Mouse (Mus musculus): ENCODE measurements around the gene 4931406C07Rik. TPM values are rescaled to one million over a fixed set of nuclear protein-coding genes. Genes with fewer than 3 reads are reported as not detected.
"Not testable (repeated sequence)": the region's sequence is repeated elsewhere in the genome, so short reads cannot be mapped to it uniquely, and the experiment has no call there.

Gene 4931406C07Rik
- polyA plus RNA-seq (2012; ENCODE audit: insufficient read depth, insufficient read length, missing spikeins) = 38.9 and 43.8 TPM in 2 replicates

DNA sequence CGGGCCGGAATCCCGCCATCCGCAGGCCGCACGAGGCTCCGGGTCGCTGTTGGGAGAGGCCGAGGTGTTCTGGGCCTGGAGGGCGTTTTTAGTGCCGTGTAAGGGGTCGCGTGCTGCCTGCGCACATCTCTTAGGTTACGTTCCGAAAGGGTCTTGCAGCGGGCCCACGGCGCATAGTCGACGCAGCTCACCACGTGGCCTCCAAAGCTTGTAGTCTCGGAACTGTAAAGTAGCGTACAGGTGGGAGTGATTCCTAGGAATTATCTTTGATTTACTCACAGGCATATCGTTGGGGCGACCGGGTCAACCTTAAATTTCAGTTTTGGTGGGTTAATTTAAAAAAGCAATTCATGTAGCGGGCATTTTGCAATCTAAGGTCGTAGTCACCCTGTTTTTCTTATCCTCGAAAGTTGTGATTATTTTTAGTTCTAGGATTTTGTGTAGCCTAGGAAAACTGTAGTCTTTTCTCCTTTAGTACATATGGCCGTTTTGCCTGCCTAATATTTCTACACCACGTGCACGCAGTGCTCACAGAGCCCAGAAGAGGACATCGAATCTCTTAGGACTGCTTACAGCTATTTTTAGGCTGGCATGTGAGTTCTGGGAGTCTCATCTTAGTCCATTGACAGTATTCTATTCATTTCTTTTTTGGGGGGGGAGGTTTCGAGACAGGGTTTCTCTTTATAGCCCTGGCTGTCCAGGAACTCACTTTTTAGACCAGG lies at the start of gene 4931406C07Rik:
Gene 4931406C07Rik (minus strand): TSS at position 51 of the 722 bp plus-strand sequence.
- H3K27ac ChIP-seq (ENCODE audit: insufficient read depth, low read depth, low read length) = peak within 1 kb of the TSS; percentile 83
- H3K4me3 ChIP-seq (ENCODE audit: insufficient read depth, low read length) = peak within 1 kb of the TSS; percentile 98
- H3K4me1 ChIP-seq (ENCODE audit: control insufficient read depth, insufficient read depth, low read length) = peaks cover 16% of the 10 kb centered on the region
- no peak for TF ChIP-seq CTCF (IDR thresholded peaks at IDR 0.05; ENCODE audit: low read depth, low read length)
- TF ChIP-seq POLR2A (IDR thresholded peaks at IDR 0.05; ENCODE audit: borderline replicate concordance, low read depth, low read length) = no peak

DNA sequence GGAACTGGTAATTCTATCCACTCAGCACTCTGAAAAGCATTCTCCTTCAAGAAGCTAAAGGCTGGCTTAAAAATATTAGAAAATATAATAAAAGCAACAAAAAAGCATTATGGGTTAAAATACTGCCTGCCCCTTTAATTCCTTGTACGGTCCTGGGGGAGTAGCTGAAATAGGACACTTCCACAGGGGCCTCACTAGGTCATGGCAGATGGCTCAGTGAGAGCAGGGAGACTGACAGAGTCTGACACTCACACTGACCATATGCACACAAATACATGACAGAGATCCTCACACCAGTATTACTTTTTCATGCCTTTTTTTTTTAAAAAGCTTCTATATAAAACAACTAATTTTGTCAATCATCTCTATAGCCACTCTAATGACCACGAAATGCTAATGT lies 43.7 kb upstream of the 4931406C07Rik start:
- TF ChIP-seq CTCF (IDR thresholded peaks at IDR 0.05; ENCODE audit: low read depth, low read length) = no peak
- TF ChIP-seq POLR2A (IDR thresholded peaks at IDR 0.05; ENCODE audit: borderline replicate concordance, low read depth, low read length) = no peak
- no peak overlapping the region for H3K4me3 ChIP-seq (ENCODE audit: insufficient read depth, low read length)
- no peak overlapping the region for H3K27ac ChIP-seq (ENCODE audit: insufficient read depth, low read depth, low read length)
- H3K4me1 ChIP-seq (ENCODE audit: control insufficient read depth, insufficient read depth, low read length) = peaks cover 4% of the 10 kb centered on the region; the same call in 1 of the 2 replicates

DNA sequence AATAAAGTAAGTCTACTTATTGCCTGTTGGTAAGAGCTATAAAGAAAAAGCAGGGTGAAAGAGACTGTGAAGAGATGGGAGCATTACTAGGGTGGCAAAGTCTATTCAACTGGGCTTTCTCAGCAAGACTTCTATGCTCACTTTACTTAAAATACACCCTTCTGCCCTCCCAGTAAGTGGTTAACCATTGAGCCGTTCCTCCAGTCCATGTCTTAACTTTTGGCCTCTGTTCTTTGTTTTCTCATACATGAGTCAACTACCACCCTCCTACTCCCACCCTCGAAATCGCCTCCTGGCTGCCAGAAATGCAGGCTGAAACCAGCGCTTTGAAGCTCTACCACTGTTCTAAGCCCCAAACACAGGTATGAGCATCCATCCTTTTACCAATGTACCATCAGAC lies 31.5 kb upstream of the 4931406C07Rik start:
- Histone ChIP-seq H3K27ac (ENCODE audit: insufficient read depth, low read depth, low read length) (no peak overlapping the region), H3K4me1 (ENCODE audit: control insufficient read depth, insufficient read depth, low read length) (no peaks in the 10 kb centered on the region), H3K4me3 (ENCODE audit: insufficient read depth, low read length) (no peak overlapping the region)
- TF ChIP-seq POLR2A (IDR thresholded peaks at IDR 0.05; ENCODE audit: borderline replicate concordance, low read depth, low read length) = no peak
- no peak for TF ChIP-seq CTCF (IDR thresholded peaks at IDR 0.05; ENCODE audit: low read depth, low read length)

DNA sequence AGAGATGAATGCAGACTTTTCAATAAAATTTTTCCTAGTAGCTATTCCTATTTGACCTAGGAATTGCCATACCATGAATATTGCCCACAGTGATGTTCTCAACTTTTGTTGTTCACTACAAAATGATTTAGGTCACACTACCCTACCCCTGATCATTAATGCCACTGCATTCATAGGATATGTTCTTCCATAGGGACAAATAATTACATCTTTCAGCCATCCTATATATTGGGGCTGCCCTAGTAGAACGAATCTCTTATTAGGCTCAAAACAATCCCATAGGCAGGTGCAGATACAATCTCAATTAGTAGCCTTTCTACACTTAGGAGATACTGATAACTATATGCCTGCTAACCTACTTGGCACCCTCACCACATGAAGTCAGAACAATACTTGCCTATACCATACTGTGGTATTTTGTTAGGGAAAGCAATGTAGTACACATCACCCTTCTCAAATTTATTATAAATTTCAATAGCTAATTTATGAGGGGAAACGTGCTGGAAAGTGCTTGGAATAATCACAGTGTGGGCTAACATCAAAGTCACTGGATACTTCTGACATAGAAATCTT lies 12.0 kb upstream of the 4931406C07Rik start:
- Histone ChIP-seq H3K4me3 (ENCODE audit: insufficient read depth, low read length) (no peak overlapping the region), H3K4me1 (ENCODE audit: control insufficient read depth, insufficient read depth, low read length) (no peaks in the 10 kb centered on the region), H3K27ac (ENCODE audit: insufficient read depth, low read depth, low read length) (no peak overlapping the region)
- no peak for TF ChIP-seq CTCF (IDR thresholded peaks at IDR 0.05; ENCODE audit: low read depth, low read length)
- no peak for TF ChIP-seq POLR2A (IDR thresholded peaks at IDR 0.05; ENCODE audit: borderline replicate concordance, low read depth, low read length)

DNA sequence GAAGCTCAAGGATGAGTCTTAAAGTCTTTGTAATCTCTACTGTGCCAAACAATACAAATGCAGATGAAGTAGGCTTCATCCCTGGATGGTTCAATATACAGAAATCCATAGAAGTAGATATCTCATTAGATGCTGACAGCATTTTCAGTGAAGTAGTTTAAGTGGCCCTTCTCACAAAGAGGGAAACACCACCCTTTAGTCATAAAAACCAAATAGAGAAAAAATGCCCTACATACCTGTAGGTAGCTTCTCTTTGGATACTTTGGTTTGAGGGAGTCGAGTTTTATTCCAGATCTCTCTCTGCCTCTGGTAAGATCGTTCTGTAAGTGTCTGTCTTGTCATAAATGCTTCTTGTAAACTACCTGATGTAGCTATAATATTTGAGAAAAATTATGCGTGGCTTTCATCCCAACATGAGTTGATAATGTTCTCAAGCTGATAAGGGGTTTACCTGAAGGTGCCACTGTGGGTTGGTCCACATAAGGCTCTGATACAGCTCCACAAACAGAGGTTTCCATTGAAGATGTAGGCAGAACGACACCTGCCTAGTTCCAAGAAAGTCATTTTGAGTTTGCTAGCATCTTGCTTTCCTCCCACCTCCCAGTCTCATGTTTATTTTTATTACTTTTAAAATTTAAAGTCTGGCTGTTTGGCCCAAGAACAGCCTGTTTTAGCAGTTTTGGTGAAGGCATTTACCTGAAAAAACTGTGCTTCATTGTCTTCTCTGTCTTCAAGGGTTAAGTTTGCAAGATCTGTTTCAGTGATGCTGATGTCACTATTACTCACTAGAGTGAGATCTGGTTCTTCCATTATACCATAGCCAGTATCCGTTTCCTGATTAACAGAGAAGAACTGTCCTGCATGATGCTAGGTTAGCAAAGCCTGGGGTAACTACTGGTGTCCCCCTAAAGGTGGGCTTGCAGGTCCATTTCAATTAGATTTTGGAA lies 11.2 kb upstream of the 4931406C07Rik start:
- no peak for TF ChIP-seq POLR2A (IDR thresholded peaks at IDR 0.05; ENCODE audit: borderline replicate concordance, low read depth, low read length)
- no peak for TF ChIP-seq CTCF (IDR thresholded peaks at IDR 0.05; ENCODE audit: low read depth, low read length)
- no peak overlapping the region for H3K4me3 ChIP-seq (ENCODE audit: insufficient read depth, low read length)
- H3K4me1 ChIP-seq (ENCODE audit: control insufficient read depth, insufficient read depth, low read length) = no peaks in the 10 kb centered on the region
- H3K27ac ChIP-seq (ENCODE audit: insufficient read depth, low read depth, low read length) = no peak overlapping the region

DNA sequence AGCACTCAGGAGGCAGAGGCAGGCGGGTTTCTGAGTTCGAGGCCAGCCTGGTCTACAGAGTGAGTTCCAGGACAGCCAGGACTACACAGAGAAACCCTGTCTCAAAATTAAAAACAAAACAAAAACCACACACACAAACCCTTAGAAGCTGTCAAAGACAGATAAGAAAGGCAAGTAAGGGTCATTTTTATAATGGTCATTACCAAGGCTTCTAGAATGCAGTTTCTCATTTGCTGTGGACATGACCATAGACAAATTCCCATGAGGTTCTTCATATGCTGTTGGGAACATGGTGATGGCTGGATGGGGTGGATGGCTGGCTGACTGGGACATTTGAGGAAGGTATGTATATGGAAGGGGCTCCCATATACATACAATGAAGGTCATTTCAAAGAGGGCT lies 10.0 kb upstream of the 4931406C07Rik start:
- not testable (repeated sequence) for H3K4me3 ChIP-seq (ENCODE audit: insufficient read depth, low read length); H3K27ac ChIP-seq (ENCODE audit: insufficient read depth, low read depth, low read length); H3K4me1 ChIP-seq (ENCODE audit: control insufficient read depth, insufficient read depth, low read length)

DNA sequence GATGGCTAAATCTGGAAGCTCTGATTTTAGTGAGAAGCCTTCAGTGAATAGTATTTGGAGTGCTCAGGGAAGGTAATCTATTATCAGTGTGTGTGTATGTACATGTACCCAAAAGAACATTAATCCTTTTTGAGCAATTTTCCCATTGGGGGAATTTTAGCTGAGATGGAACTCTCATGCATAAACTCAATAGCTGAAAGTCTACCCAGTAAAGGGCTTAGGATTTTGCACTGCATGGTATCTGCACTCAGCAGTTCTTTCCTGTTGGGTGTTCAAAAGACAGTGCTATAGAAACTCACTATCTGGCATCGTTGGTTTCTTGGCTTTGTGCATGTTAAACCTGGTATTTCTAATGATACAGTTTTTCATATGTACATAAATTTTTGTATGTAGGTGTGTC lies 8.4 kb upstream of the 4931406C07Rik start:
- TF ChIP-seq CTCF (IDR thresholded peaks at IDR 0.05; ENCODE audit: low read depth, low read length) (no peak), POLR2A (IDR thresholded peaks at IDR 0.05; ENCODE audit: borderline replicate concordance, low read depth, low read length) (no peak)
- H3K4me1 ChIP-seq (ENCODE audit: control insufficient read depth, insufficient read depth, low read length) = no peaks in the 10 kb centered on the region
- no peak overlapping the region for H3K27ac ChIP-seq (ENCODE audit: insufficient read depth, low read depth, low read length)
- no peak overlapping the region for H3K4me3 ChIP-seq (ENCODE audit: insufficient read depth, low read length)

DNA sequence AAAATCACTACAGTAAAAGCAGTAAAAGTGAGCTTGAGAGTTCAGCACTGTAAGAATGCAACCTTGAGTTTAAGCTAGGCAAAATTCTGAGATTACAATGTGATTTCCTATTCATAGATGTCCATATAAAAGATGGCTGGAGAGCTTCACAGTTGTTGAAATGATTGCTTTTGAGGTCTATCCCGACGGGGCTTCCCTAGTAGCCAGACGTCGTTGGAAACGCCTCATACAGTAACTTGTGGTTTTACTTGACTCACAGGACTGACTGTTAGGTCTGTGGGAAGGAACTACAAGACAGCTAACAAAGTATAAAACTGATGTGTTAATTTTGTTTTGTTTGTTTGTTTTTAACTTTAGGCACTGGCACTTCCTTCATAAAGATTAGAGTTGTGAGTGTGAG lies 7.4 kb upstream of the 4931406C07Rik start:
- TF ChIP-seq CTCF (IDR thresholded peaks at IDR 0.05; ENCODE audit: low read depth, low read length) (no peak), POLR2A (IDR thresholded peaks at IDR 0.05; ENCODE audit: borderline replicate concordance, low read depth, low read length) (no peak)

DNA sequence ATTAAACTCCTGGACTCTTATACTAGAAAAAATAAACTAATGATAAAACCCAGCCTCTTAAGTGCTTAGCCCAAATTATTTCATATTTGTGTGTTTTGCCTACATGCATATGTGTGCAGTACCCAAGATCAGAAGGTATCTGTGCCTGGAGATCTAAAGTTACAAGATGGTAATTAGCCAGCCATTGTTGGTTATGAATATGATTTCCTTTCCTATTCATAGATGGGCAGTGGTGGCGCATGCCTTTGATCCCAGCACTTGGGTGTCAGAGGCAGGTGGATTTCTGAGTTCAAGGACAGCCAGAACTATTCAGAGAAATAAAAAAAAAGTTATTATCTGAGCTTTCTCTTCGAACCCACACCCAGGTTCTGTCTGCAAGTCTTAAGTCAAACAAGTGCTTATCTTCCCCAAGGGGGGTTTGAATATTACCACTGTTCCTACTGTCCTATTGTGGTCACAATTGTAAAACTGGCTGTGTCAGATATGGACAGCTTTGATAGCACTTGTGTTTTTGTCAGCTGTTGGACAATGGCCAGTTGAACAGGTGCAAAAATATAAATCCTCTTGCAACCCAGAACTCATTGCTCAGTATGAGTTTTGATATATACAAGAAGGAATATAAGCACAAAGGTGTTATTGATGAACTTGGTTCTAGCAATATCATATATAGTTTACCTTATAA lies 5.9 kb upstream of the 4931406C07Rik start:
- no peak for TF ChIP-seq CTCF (IDR thresholded peaks at IDR 0.05; ENCODE audit: low read depth, low read length)
- TF ChIP-seq POLR2A (IDR thresholded peaks at IDR 0.05; ENCODE audit: borderline replicate concordance, low read depth, low read length) = no peak
- H3K4me1 ChIP-seq (ENCODE audit: control insufficient read depth, insufficient read depth, low read length) = peaks cover 7% of the 10 kb centered on the region
- H3K27ac ChIP-seq (ENCODE audit: insufficient read depth, low read depth, low read length) = no peak overlapping the region
- no peak overlapping the region for H3K4me3 ChIP-seq (ENCODE audit: insufficient read depth, low read length)

More for the DNA sequence above, 7.4 kb upstream of the 4931406C07Rik start:
- H3K27ac ChIP-seq (ENCODE audit: insufficient read depth, low read depth, low read length) = no peak overlapping the region
- H3K4me3 ChIP-seq (ENCODE audit: insufficient read depth, low read length) = no peak overlapping the region
- peaks cover 3% of the 10 kb centered on the region; the same call in 1 of the 2 replicates for H3K4me1 ChIP-seq (ENCODE audit: control insufficient read depth, insufficient read depth, low read length)
